Mouse (Mus musculus): Measurements from ENCODE around the gene Igfbp1.

DNA sequence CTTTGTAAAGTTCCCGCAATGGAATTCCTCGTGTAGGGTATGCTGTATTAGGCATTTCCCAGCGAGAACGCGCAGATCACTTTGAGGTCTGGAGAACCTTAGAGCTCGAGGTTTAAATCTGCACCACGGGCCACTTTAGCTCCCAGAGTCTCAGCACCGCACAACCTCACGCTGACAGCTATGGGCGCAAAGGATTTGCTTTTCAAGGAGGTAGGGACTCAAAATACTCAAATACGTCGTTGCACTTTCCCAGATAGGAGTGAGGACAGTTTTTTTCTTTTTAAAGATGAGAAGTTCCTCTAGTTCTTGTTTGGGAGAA is 16.7 kb downstream of the Igfbp1 start:
- no peak for TF ChIP-seq TAL1 (IDR thresholded peaks at IDR 0.05; ENCODE audit: low read length)
- TF ChIP-seq GATA1 (IDR thresholded peaks at IDR 0.05; ENCODE audit: low read length), result no peak

Measured in erythroblast, embryonic 14.5 days (primary cell).